Comparison of ENCODE assay signal across 8 mouse cellular contexts in the genomic region with DNA sequence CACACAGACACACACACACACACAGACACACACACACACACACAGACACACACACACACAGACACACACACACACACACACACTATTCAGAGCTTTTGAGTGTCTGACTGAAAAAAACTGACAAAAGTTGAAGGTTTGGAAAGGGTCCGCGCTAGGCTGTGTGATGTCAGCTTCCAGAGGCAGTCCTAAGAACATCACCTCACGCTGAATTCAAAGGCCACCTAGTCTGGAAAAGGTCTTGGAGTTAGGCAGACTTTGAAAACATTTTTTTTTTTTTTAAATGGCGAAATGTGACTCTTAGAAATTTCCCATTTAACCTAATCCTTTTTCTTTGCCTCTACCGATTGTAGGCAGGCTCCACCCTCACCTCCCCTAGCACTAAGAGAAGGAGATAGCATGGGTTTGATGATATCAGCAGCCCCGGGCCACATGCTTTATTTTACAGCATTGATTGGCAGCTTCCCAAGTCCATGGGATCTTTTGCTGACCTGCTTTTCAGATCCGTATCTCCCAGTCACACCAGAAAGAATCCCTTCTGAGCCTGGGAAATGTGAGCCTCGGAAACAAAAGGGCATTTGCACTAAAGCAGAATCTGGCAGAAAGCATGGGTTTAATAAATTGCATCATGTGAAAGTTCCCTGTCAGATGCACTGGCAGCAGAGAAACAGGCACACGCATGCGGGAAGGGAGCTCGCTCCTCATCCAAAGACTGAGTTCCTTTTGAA.
A peak's percentile ranks its signal among the peaks of the same experiment; 100 is the strongest.
DNase-seq lines count a peak whose midpoint lies in the region; ATAC-seq lines count a peak whose summit lies in the region.

No protein-coding gene starts in this region.

- peak overlapping the region; percentile 79 for H3K27ac ChIP-seq in liver, embryonic 11.5 days (ENCODE audit: low read depth, low read length)
- peak overlapping the region; percentile 58 for H3K27ac ChIP-seq in neural tube, embryonic 11.5 days (ENCODE audit: low read depth, low read length)

- H3K36me3 ChIP-seq in liver, embryonic 11.5 days (ENCODE audit: control insufficient read depth, insufficient read depth, low read length), result no peaks in the 10 kb centered on the region
- no peaks in the 10 kb centered on the region for H3K36me3 ChIP-seq in neural tube, embryonic 11.5 days (ENCODE audit: control insufficient read depth, insufficient read depth, low read length)

- 49% methylated on average over 11 of the region's 11 CpGs for WGBS in liver, embryonic 11.5 days
- 38% methylated on average over 11 of the region's 11 CpGs for WGBS in neural tube, embryonic 11.5 days

- intact Hi-C loops in gastrocnemius, postnatal 14 days (cut with DNase I; ENCODE audit: low total_unique reads), result loop anchor here (2.0 kb wide), 1 partner anchor 79 kb away; no protein-coding TSS in a partner anchor

- no peak overlapping the region for H3K9ac ChIP-seq in liver, embryonic 11.5 days (ENCODE audit: low read depth, low read length)
- peak overlapping the region; percentile 37 for H3K9ac ChIP-seq in neural tube, embryonic 11.5 days (ENCODE audit: low read length)

- no peak for ATAC-seq in liver, embryonic 11.5 days (replicated peaks; ENCODE audit: low FRiP score)
- no peak for ATAC-seq in neural tube, embryonic 11.5 days (ENCODE audit: insufficient read depth, low FRiP score, low TSS enrichment)

- no peaks in the 10 kb centered on the region for H3K27me3 ChIP-seq in liver, embryonic 11.5 days (replicated peaks; ENCODE audit: control insufficient read depth, insufficient read depth, low read length)
- H3K27me3 ChIP-seq in neural tube, embryonic 11.5 days (ENCODE audit: control insufficient read depth, insufficient read depth, low read length), result no peaks in the 10 kb centered on the region

- peaks cover 30% of the 10 kb centered on the region for H3K4me1 ChIP-seq in liver, embryonic 11.5 days (replicated peaks; ENCODE audit: control insufficient read depth, insufficient read depth, low read length)
- H3K4me1 ChIP-seq in neural tube, embryonic 11.5 days (ENCODE audit: control insufficient read depth, insufficient read depth, low read length), result peaks cover 21% of the 10 kb centered on the region

- H3K4me3 ChIP-seq in liver, embryonic 11.5 days (ENCODE audit: low read depth, low read length), result no peak overlapping the region
- H3K4me3 ChIP-seq in neural tube, embryonic 11.5 days (ENCODE audit: low read depth, low read length), result no peak overlapping the region

- DNase-seq in gastrocnemius, postnatal 25 days, result peak; percentile 18
- DNase-seq in gastrocnemius, postnatal 14 days, result no peak
- peak; percentile 67 for DNase-seq in cerebellum, adult 9-11 months
- DNase-seq in heart, adult 9 months (ENCODE audit: low spot score in 2 of 2), result peak; percentile 19 to 32
- DNase-seq in kidney, adult 8-10 months, result peak; percentile 16 to 20
- no peak for DNase-seq in liver, embryonic 11.5 days (ENCODE audit: low spot score)
- peak; percentile 37 for DNase-seq in neural tube, embryonic 11.5 days (ENCODE audit: low spot score)
- DNase-seq in natural killer cell, adult 2 months (ENCODE audit: low spot score in 2 of 2), result no peak

- no peaks in the 10 kb centered on the region for H3K9me3 ChIP-seq in liver, embryonic 11.5 days (ENCODE audit: control insufficient read depth, low read length)
- no peaks in the 10 kb centered on the region for H3K9me3 ChIP-seq in neural tube, embryonic 11.5 days (ENCODE audit: control insufficient read depth, low read length)

- H3K4me2 ChIP-seq in liver, embryonic 11.5 days, result peak overlapping the region; percentile 71
- H3K4me2 ChIP-seq in neural tube, embryonic 11.5 days (ENCODE audit: low read depth), result no peak overlapping the region

Comparison
In these comparisons a context has a peak if more than half of its experiments do, and no peak if none do; other contexts are left out.
1. DNase-seq: peak in gastrocnemius, postnatal 25 days (single experiment), cerebellum, adult 9-11 months (single experiment), heart, adult 9 months (2 of 2), kidney, adult 8-10 months (2 of 2) and neural tube, embryonic 11.5 days (single experiment); none in gastrocnemius, postnatal 14 days (single experiment), liver, embryonic 11.5 days (single experiment) and natural killer cell, adult 2 months (0 of 2).